In genomic region chr6:56130493-56131159, GRCm38 (mm10) we compare ENCODE assay signal across 21 mouse cellular contexts.
DNase-seq lines count a peak whose midpoint lies in the region; TF ChIP-seq lines count a peak whose summit lies in the region.
"Had no signal": no experiment of that assay in that cellular context is flagged by ENCODE, and none has a peak within 500 bp of the region (broad histone marks: within the 10 kb centered on the region; RNA-seq: fewer than 3 reads in every experiment).

No protein-coding gene starts in this region.

- H3K27ac ChIP-seq in embryonic fibroblast, embryonic 13.5 days (ENCODE audit: insufficient read depth, low read length) = 0 out of 2 replicates have a peak overlapping the region, but pooled peaks have one; percentile 5
- H3K27ac ChIP-seq: forebrain, embryonic 12.5 days; hindbrain, embryonic 15.5 days; intestine, embryonic 15.5 days; midbrain, embryonic 12.5 days had no signal

- no peaks in the 10 kb centered on the region for H3K4me1 ChIP-seq in embryonic fibroblast, embryonic 13.5 days (ENCODE audit: control insufficient read depth, insufficient read depth, low read length)
- H3K4me1 ChIP-seq: forebrain, embryonic 12.5 days; hindbrain, embryonic 15.5 days; intestine, embryonic 15.5 days; midbrain, embryonic 12.5 days had no signal

- TF ChIP-seq POLR2A in embryonic fibroblast, embryonic 13.5 days (IDR thresholded peaks at IDR 0.05; ENCODE audit: low read depth, low read length) = no peak

- TF ChIP-seq CTCF in embryonic fibroblast, embryonic 13.5 days (IDR thresholded peaks at IDR 0.05; ENCODE audit: borderline replicate concordance, insufficient read depth, low read length) = no peak

- peak; percentile 7 for DNase-seq in heart, adult 8-10 months (ENCODE audit: low spot score)
- no peak for DNase-seq in heart, postnatal 14 days
- peak; percentile 9 for DNase-seq in MN1 (ENCODE audit: low spot score)
- peak; percentile 43 for DNase-seq in cerebellum, adult 11-12 months
- DNase-seq in gastrocnemius, postnatal 36 days = no peak
- DNase-seq in retina, postnatal 1 day = no peak
- DNase-seq: adrenal gland, adult 8-10 months; embryo, embryonic 11 days; gastrocnemius, postnatal 10 days; heart, postnatal 4 days; left cerebral cortex, postnatal 4 days; liver; liver, postnatal 0 days; lung, postnatal 10 days; right cerebral cortex, postnatal 25 days; thymus, adult 18-20 months had no signal

- H3K4me3 ChIP-seq in embryonic fibroblast, embryonic 13.5 days (ENCODE audit: insufficient read depth, low read length) = no peak overlapping the region
- H3K4me3 ChIP-seq: forebrain, embryonic 12.5 days; hindbrain, embryonic 15.5 days; intestine, embryonic 15.5 days; midbrain, embryonic 12.5 days had no signal

- intact Hi-C loops in heart, postnatal 14 days (cut with DNase I) = loop anchor here (10.0 kb wide), 1 partner anchor 314 kb away; no protein-coding TSS in a partner anchor
- intact Hi-C loops in gastrocnemius, postnatal 36 days (cut with DNase I) = no loop called here

Comparison
In these comparisons a context has a peak if more than half of its experiments do, and no peak if none do; other contexts are left out.
1. DNase-seq: peak in heart, adult 8-10 months (single experiment), MN1 (single experiment) and cerebellum, adult 11-12 months (single experiment); none in heart, postnatal 14 days (0 of 2), gastrocnemius, postnatal 36 days (0 of 2) and retina, postnatal 1 day (single experiment).